Mouse (Mus musculus) hindbrain, embryonic 12.5 days (tissue): Measurements from ENCODE around the gene Slc25a51. TPM values are rescaled to one million over a fixed set of nuclear protein-coding genes. Genes with fewer than 3 reads are reported as not detected.

Experiments
- ATAC-seq: fragments of 200-750 bp; cut with Nextera tagmentation; 2 replicates; pipeline ENCODE4 v1.8.0; 2017; ENCODE audit warnings: moderate TSS enrichment; ENCODE audit not compliant: low FRiP score
- H3K27ac ChIP-seq: fragments of 300-500 bp; sonication (generic); 2 replicates; pipeline ENCODE4 v1.5.1; 2016; ENCODE audit warnings: mild to moderate bottlenecking
- H3K27me3 ChIP-seq: fragments of 300-500 bp; sonication (generic); 2 replicates; pipeline ENCODE4 v1.6.1; 2016; ENCODE audit warnings: mild to moderate bottlenecking
- H3K36me3 ChIP-seq: fragments of 300-500 bp; sonication (generic); 2 replicates; pipeline ENCODE4 v1.6.1; 2016; ENCODE audit warnings: mild to moderate bottlenecking
- H3K4me1 ChIP-seq: fragments of 300-500 bp; sonication (generic); 2 replicates; pipeline ENCODE4 v1.6.1; 2016
- H3K4me2 ChIP-seq: fragments of 300-500 bp; sonication (generic); replicated peaks from 2 replicates; pipeline ENCODE4 v1.6.1; 2016; ENCODE audit warnings: mild to moderate bottlenecking
- H3K4me3 ChIP-seq: fragments of 300-500 bp; sonication (generic); 2 replicates; pipeline ENCODE4 v1.5.1; 2016; ENCODE audit warnings: mild to moderate bottlenecking
- H3K9ac ChIP-seq: fragments of 300-500 bp; sonication (generic); 2 replicates; pipeline ENCODE4 v1.6.1; 2016; ENCODE audit warnings: mild to moderate bottlenecking, moderate library complexity
- H3K9me3 ChIP-seq: fragments of 300-500 bp; sonication (generic); replicated peaks from 2 replicates; pipeline ENCODE4 v1.6.1; 2016; ENCODE audit warnings: mild to moderate bottlenecking
- WGBS: fragments of 180-500 bp; shearing (Covaris S2); methylation state at CpG from one replicate; pipeline ENCODE4 v1.1.7; 2016; 5-methylcytosine and 5-hydroxymethylcytosine counted together
- polyA plus RNA-seq: library from polyadenylated mRNA; unstranded; fragments of >200 nt; fragmentation: Nextera tagmentation; extraction: Ambion mirVana; gene quantifications from 2 replicates; pipeline ENCODE4 v1.2.1, GENCODE M21; 2016

The Slc25a51 gene
- polyA plus RNA-seq, 1 experiment from 2014 or later, result 82.7 TPM

DNA sequence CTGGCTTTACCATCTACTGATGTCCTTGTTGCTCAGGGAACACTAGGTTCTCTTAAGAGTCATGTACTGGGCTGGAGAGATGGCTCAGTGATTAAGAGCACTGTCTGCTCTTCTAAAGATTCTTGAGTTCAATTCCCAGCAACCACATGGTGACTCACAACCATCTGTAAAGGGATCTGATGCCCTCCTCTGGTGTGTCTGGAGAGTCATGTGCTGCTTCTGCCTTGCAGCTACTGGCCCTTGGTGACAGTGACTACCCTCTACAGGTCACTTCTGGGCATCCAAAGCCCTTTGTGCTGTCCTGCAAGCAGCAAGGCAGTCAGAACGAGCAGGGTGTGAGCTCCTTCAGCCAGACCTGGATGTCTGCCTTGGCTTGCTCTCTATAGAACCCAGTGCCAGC, 33.2 kb upstream of the Slc25a51 start:
- peaks cover 4% of the 10 kb centered on the region; the same call in 1 of the 2 replicates for H3K36me3 ChIP-seq
- H3K4me1 ChIP-seq, result peaks cover 43% of the 10 kb centered on the region
- no peak overlapping the region for H3K4me2 ChIP-seq
- no peak for ATAC-seq
- 72% methylated on average over 1 of the region's 1 CpGs for WGBS
- no peaks in the 10 kb centered on the region for H3K9me3 ChIP-seq
- H3K27ac ChIP-seq, result no peak overlapping the region
- H3K4me3 ChIP-seq, result no peak overlapping the region
- no peak overlapping the region for H3K9ac ChIP-seq
- no peaks in the 10 kb centered on the region for H3K27me3 ChIP-seq

DNA sequence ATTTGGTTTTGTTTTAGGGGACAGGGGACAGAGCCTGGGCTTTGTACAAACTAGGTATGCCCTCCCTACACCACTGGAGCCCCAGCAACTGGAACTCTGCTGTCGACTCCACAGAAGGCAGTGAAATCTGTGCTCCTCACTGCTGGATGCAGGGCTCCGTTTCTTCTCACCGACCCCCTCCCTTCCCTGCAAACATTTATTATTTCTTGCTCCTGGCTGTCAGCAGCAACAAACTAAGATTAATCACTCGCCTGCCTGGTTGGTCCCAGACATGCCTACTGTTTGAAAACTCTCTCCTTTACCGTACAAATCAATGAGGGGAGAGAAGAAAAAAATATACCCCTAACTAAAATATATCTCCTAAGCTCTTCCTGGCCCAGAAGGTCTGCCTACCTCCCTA, 30.7 kb upstream of the Slc25a51 start:
- 35% methylated on average over 5 of the region's 5 CpGs for WGBS
- no peaks in the 10 kb centered on the region for H3K9me3 ChIP-seq
- no peak overlapping the region for H3K4me2 ChIP-seq
- H3K27ac ChIP-seq, result peak overlapping the region; percentile 76
- H3K9ac ChIP-seq, result no peak overlapping the region
- ATAC-seq, result 0 out of 2 replicates have a peak, but pooled peaks have one; percentile 15
- no peaks in the 10 kb centered on the region; the same call in 1 of the 2 replicates for H3K36me3 ChIP-seq
- peaks cover 60% of the 10 kb centered on the region for H3K4me1 ChIP-seq
- no peaks in the 10 kb centered on the region for H3K27me3 ChIP-seq
- H3K4me3 ChIP-seq, result no peak overlapping the region

DNA sequence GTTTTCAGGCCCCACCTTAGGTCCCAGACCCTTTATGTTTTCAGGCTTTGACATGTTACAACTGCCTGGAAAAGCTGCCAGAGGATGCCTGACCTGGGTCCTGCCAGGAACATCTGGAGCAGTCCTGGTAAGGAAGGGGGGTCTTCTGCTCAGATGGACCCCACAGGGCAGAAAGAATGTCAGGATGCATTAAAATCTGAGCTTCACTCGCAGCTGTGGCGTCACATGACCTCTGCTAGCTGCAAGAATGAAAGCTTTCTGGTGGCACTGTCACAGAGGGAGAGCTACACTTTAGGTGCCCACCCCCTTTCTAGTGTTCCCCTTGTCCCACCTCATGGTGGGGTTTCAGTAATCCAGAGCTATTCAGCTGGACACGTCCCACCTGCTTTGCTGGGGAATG, 28.4 kb upstream of the Slc25a51 start:
- Histone ChIP-seq H3K27ac (peak overlapping the region; percentile 50), H3K9ac (no peak overlapping the region), H3K4me3 (no peak overlapping the region), H3K4me2 (no peak overlapping the region), H3K9me3 (no peaks in the 10 kb centered on the region), H3K36me3 (no peaks in the 10 kb centered on the region), H3K27me3 (no peaks in the 10 kb centered on the region), H3K4me1 (peaks cover 75% of the 10 kb centered on the region)
- WGBS, result 57% methylated on average over 3 of the region's 3 CpGs
- no peak for ATAC-seq

DNA sequence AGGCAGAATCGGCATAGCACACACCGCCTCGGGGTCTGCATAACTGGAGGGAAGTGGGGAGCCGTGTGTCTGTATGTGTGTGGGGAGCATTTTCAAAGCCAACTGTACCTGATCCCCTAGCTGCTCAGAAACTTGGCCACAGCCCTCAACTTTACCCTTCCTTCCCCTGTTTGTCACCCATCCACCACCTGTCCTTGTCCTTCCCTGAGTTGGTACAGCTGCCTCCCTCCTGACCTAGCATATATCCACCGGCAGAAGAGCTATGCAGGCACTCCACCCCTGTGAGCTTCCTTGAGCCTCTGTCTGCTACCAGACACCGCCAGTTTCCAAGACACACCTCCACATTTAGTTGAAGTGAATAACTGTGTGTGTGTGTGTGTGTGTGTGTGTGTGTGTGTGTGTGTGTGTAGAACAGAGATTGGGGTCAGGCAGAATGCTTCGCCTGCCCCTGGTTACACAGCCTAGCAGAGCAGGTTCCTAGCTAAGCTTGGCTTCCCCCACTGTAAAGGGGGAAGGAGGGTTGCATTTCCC, 27.9 kb upstream of the Slc25a51 start:
- H3K4me1 ChIP-seq, result peaks cover 75% of the 10 kb centered on the region

DNA sequence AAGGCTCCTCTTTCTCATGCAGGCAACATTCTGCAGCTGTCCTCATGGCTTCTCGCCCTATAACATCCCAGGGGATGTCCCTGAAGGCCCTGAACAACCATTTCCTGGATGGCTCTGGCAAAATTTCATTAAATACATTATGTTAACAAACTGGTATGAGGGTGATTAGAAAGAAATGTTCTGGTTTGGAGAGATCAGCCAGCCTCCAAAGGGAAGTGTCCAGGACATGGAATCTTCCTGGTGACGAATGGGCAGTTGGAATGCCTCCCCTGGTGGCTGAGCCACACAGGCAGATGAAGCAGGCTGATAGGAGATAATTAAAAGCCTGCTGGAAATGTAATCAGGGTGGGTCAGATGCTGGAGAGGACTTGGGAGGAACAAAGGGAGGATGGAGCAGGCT, 27.3 kb upstream of the Slc25a51 start:
- Histone ChIP-seq H3K27ac (peak overlapping the region; percentile 50), H3K9me3 (no peaks in the 10 kb centered on the region), H3K4me2 (no peak overlapping the region), H3K9ac (no peak overlapping the region), H3K4me3 (no peak overlapping the region), H3K27me3 (no peaks in the 10 kb centered on the region), H3K4me1 (peaks cover 75% of the 10 kb centered on the region), H3K36me3 (no peaks in the 10 kb centered on the region)
- WGBS, result 35% methylated on average over 2 of the region's 2 CpGs
- ATAC-seq, result peak; percentile 30; the same call in 1 of the 2 replicates

More for the DNA sequence above, 27.9 kb upstream of the Slc25a51 start:
- Histone ChIP-seq H3K9me3 (no peaks in the 10 kb centered on the region), H3K27ac (peak overlapping the region; percentile 50), H3K36me3 (no peaks in the 10 kb centered on the region), H3K9ac (peak overlapping the region; percentile 19; the same call in 1 of the 2 replicates), H3K27me3 (no peaks in the 10 kb centered on the region), H3K4me3 (no peak overlapping the region), H3K4me2 (no peak overlapping the region)
- WGBS, result 60% methylated on average over 7 of the region's 7 CpGs
- peak; percentile 1; the same call in 1 of the 2 replicates for ATAC-seq

DNA sequence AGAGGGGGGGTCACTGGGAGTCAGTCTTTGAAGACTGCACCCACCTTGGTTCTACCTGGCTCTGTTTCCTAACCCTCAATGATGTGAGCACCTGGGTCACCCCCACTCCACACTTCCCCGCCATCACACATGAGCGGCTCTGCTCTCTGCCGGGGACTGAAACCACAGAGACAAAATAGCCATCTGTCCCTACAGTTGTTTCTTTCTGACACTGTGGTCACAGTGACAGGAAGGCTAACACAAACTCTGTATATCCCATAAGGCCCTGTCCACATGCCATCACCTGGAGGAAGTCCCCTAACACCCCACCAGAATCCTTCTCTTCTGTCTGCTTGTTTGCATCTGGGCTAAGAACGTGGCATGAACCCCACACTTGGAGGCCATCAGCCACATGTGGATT, 26.1 kb upstream of the Slc25a51 start:
- H3K27ac ChIP-seq, result 0 out of 2 replicates have a peak overlapping the region, but pooled peaks have one; percentile 44
- H3K9ac ChIP-seq, result no peak overlapping the region
- WGBS, result 73% methylated on average over 4 of the region's 4 CpGs
- no peak overlapping the region for H3K4me2 ChIP-seq
- H3K4me1 ChIP-seq, result peaks cover 67% of the 10 kb centered on the region
- no peaks in the 10 kb centered on the region for H3K9me3 ChIP-seq
- H3K27me3 ChIP-seq, result no peaks in the 10 kb centered on the region
- H3K36me3 ChIP-seq, result no peaks in the 10 kb centered on the region
- H3K4me3 ChIP-seq, result no peak overlapping the region
- ATAC-seq, result no peak

DNA sequence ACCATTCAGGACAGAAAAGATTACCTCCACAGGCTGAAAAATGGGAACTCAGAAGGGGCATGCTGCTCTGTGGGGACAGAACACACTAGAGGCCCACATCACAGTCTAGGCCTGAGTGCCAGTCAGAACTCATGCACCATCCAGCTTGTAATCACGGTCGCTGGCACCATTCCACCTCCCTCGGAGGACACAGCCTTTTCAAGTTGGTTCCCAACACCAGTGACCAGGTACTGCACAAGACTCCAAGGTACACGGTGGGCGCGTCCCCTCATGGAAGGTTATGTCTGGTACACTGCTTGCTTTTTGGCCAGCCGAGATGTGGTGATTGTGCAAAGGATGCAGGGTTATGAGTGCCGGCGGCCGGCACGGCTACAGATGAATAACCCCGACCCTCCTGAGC, 25.5 kb upstream of the Slc25a51 start:
- Histone ChIP-seq H3K27me3 (no peaks in the 10 kb centered on the region), H3K9me3 (no peaks in the 10 kb centered on the region), H3K27ac (peak overlapping the region; percentile 44; the same call in 1 of the 2 replicates), H3K4me1 (peaks cover 64% of the 10 kb centered on the region), H3K4me2 (no peak overlapping the region), H3K36me3 (no peaks in the 10 kb centered on the region), H3K4me3 (no peak overlapping the region), H3K9ac (no peak overlapping the region)
- no peak for ATAC-seq
- 82% methylated on average over 12 of the region's 12 CpGs for WGBS

DNA sequence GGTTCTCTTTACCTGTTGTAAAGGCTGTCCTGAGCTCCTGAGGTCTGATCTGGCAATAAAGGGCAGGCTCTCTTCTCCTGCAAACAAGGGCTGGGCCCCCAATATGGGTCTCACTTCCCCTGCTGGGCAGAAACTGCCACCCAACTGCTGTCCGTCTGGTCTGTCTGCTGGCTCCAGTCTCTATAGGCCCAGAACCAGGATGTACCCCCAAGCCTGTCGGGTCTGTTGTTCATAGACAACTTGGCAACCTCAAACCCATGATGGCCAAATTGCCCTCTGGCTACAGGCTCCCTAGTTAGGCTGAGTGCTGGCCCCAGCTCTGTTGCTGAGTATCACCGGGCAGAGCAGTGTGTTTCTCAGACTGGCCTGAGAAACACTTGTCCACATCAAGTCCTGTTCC, 23.2 kb upstream of the Slc25a51 start:
- Histone ChIP-seq H3K27ac (no peak overlapping the region), H3K4me1 (peaks cover 57% of the 10 kb centered on the region), H3K4me3 (no peak overlapping the region), H3K9me3 (no peaks in the 10 kb centered on the region), H3K36me3 (no peaks in the 10 kb centered on the region), H3K27me3 (no peaks in the 10 kb centered on the region), H3K9ac (no peak overlapping the region), H3K4me2 (no peak overlapping the region)
- no peak for ATAC-seq
- WGBS, result 84% methylated on average over 3 of the region's 3 CpGs

DNA sequence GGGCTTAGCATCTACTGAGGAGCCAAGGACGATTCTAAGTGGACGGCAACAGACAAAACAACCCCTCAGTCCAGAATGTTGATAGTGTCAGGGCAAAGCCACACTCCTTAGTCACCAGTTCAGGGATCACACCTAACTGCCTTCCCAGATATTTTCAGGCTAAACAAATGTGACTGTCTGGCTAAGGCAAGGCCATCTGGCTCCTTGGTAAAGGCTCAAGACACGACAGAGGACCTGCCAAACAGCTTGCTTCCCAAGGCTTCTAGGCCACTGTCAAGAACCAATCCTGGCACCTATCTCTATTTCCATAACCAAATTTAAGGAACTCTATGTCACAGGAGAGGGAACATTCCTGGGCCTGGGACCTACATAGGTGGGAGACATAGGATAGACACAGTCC, 22.8 kb upstream of the Slc25a51 start:
- Histone ChIP-seq H3K27ac (no peak overlapping the region), H3K4me2 (no peak overlapping the region), H3K9ac (no peak overlapping the region), H3K27me3 (no peaks in the 10 kb centered on the region), H3K36me3 (no peaks in the 10 kb centered on the region), H3K4me3 (no peak overlapping the region), H3K9me3 (no peaks in the 10 kb centered on the region), H3K4me1 (peaks cover 55% of the 10 kb centered on the region)
- 90% methylated on average over 3 of the region's 3 CpGs for WGBS
- no peak for ATAC-seq

DNA sequence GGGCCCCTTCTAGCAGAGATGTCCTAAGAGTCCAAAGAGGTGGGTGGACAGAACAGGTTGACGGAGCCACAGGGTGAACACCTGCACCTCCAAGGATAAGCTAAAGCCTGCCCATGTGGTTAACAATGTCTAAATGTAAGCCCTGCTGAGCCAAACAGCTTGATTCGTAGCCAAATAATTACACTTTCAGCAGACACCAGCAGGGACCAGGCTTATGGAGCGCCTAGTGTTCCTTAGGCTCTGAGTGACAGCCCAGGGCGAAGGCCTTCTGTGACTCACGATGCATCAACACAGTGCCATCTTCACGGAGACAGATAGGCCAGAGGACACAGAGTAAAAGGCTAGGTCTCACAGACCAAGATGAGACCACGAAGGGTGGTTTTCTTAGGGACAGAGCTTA, 20.9 kb upstream of the Slc25a51 start:
- H3K4me1 ChIP-seq, result peaks cover 43% of the 10 kb centered on the region
- no peak overlapping the region for H3K27ac ChIP-seq
- no peak overlapping the region for H3K9ac ChIP-seq
- no peak overlapping the region for H3K4me3 ChIP-seq
- no peaks in the 10 kb centered on the region for H3K9me3 ChIP-seq
- 69% methylated on average over 7 of the region's 7 CpGs for WGBS
- H3K27me3 ChIP-seq, result no peaks in the 10 kb centered on the region
- H3K36me3 ChIP-seq, result no peaks in the 10 kb centered on the region
- H3K4me2 ChIP-seq, result no peak overlapping the region
- no peak for ATAC-seq

DNA sequence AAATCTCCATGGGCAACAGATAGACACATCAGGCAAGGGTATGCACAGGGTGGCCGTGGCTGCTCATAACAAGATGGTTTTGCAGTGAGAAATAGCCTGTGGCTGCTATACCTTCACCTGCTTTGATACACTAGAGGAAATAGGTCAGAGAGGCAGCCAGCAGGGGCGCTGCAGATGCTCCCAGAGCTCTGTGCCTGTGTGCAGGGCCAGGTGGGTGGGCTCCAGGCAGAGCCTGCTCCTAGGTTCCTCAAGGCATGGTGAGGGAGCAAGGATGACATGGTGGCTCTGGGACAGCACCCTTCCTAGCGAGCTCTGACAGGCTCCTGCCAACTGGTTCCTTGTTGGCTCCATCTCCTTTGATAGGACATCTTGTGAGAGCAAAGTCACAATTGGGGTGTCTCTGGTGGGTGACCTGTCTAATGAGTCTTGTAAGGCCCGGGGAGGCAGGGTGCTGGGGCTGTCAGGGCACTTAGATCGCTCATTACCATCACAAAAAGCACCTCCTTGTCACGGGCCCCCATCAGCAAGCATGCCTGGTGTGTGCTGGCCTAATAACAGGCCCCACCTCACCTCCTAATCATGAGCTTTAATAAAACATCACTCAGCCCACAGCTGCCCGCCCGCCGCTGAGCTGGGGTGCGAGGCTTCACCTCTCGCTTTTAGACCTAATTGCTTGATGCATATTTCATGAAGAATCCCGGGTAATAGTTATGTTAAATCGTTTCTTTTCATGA, 18.3 kb upstream of the Slc25a51 start:
- no peak overlapping the region for H3K4me3 ChIP-seq
- no peaks in the 10 kb centered on the region for H3K9me3 ChIP-seq
- H3K27me3 ChIP-seq, result 0 out of 2 replicates have a peak, but pooled peaks cover 8% of the 10 kb centered on the region
- H3K4me1 ChIP-seq, result peaks cover 33% of the 10 kb centered on the region
- WGBS, result 40% methylated on average over 13 of the region's 13 CpGs
- no peak overlapping the region for H3K4me2 ChIP-seq
- ATAC-seq, result peak; percentile 66
- peak overlapping the region; percentile 4; the same call in 1 of the 2 replicates for H3K27ac ChIP-seq
- no peak overlapping the region for H3K9ac ChIP-seq
- no peaks in the 10 kb centered on the region for H3K36me3 ChIP-seq

DNA sequence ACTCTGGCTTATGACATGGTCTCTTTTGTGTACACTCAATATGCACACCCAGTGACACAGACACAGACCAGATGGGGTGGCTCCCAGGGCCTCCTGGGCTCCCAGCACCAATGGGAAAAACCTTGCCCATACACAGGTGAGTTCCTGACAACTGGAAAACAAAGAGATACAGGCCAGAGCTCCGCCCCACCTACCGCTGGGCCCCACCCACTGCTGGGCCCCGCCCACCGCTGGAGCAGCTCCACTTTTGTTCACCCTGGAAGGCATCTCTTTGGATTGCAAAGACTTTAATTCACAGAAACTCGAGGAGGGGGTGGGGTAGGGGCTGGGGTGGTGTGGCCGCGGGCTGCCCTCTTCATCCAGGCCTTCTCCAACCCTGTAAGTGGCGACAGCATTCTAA, 14.8 kb upstream of the Slc25a51 start:
- WGBS, result 32% methylated on average over 8 of the region's 8 CpGs
- no peaks in the 10 kb centered on the region for H3K36me3 ChIP-seq
- no peak overlapping the region for H3K27ac ChIP-seq
- H3K4me2 ChIP-seq, result no peak overlapping the region
- 0 out of 2 replicates have a peak, but pooled peaks cover 13% of the 10 kb centered on the region for H3K27me3 ChIP-seq
- no peaks in the 10 kb centered on the region for H3K9me3 ChIP-seq
- ATAC-seq, result no peak
- no peak overlapping the region for H3K9ac ChIP-seq
- no peak overlapping the region for H3K4me3 ChIP-seq
- H3K4me1 ChIP-seq, result peaks cover 40% of the 10 kb centered on the region

DNA sequence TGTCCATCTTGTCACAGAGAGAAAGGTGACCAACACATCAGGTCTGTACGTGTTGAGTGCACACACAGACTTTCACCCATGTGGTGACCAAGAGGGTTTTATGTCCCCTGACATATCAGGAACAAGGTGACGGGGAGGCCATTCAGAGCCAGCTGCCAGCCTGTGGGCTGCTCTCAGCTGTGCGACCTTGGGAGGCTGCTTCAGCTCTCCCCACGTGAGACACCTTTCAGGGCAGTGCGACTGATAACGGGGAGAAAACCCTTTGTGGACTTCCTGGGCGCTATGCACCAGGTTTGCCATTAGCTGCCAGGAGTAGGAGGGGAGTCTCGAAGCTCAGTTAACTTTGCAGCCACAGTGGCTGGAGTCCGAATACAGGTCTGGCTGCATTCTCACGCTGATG, 14.1 kb upstream of the Slc25a51 start:
- WGBS, result 88% methylated on average over 10 of the region's 10 CpGs
- H3K4me3 ChIP-seq, result no peak overlapping the region
- no peaks in the 10 kb centered on the region for H3K9me3 ChIP-seq
- ATAC-seq, result no peak
- H3K36me3 ChIP-seq, result no peaks in the 10 kb centered on the region
- H3K9ac ChIP-seq, result no peak overlapping the region
- 0 out of 2 replicates have a peak, but pooled peaks cover 13% of the 10 kb centered on the region for H3K27me3 ChIP-seq
- H3K4me1 ChIP-seq, result peaks cover 41% of the 10 kb centered on the region
- no peak overlapping the region for H3K4me2 ChIP-seq
- H3K27ac ChIP-seq, result no peak overlapping the region
